Mouse (Mus musculus) inflammation-experienced regulatory T-cells, adult 6 months (primary cell): ENCODE measurements at regions not wholly inside any gene's neighbourhood (a gene's known extent, or its start where the extent isn't known, plus 50 kb on each side); places are given as distances from the start of the nearest gene placed in this dataset.

ENCODE experiments used
- ATAC-seq: one replicate; pipeline ENCODE4 v1.8.0; 2017

DNA sequence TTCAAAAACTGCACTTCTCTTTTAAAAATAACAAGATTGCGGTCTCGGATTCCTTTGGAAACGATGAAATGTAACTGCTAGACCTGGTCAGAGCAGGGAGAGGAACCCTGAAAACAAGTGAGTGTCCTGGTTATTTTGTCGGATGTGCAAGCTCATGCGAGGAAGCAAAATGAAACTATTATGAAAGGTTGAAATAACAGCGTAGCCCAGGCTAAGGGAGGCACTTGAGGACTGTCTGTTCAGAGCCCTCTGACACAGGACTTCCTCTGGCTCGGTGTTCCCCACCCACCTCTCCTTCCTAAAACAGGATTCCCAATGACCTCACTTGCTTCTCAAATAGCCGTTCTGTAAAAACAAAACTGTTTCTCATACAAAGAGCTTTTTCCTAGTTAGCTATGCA is 51.3 kb upstream of the S1pr1 start:
- no peak for ATAC-seq

DNA sequence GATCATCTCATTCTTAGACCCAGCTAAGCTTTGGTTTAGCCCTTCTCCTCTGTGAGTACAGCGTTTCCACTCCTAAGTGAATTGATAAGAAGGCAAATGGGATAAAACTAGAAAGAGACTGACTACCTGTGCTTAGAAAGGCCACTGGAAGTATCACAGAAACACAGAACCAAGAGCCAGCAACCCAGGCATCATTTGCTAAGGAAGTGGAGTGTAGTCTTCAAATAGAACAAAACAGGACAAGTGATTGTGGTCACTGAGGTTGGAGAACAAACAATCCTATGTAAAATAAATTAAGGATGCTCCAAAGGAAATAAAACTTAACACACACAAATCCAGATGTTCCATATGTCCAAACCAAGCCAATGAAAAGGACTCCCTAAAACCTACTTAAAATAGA is 53.4 kb upstream of the S1pr1 start:
- ATAC-seq: no peak

GRCm38 (mm10) chr3:115768761-115769530 is 54.1 kb upstream of the S1pr1 start:
- ATAC-seq: no peak

- ATAC-seq: no peak
These were observed 57.8 kb upstream of the S1pr1 start for GRCm38 (mm10) chr3:115772676-115773075.

DNA sequence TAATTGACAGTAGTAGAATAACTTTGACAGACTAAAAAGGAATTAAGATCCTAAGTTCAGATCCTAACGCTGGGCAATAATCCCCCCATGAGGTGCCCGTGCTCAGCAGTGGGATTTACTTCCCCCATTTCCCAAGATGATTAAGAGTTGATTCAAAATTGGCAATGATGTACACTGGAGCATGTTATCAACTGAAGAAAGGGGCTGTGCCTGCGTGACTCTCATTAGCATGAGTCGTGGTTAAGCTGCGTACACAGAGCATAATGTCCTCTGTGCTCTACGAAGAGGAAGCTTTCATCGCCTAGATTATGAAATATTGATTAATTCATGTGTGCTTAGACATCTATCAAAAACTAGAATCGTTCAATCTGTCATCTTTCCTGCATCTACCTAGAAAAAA is 59.4 kb upstream of the S1pr1 start:
- ATAC-seq: no peak

- no peak for ATAC-seq
These were observed 59.9 kb upstream of the S1pr1 start for GRCm38 (mm10) chr3:115774723-115775122.

- ATAC-seq: no peak
These were observed 64.4 kb upstream of the S1pr1 start for GRCm38 (mm10) chr3:115779144-115779890.

DNA sequence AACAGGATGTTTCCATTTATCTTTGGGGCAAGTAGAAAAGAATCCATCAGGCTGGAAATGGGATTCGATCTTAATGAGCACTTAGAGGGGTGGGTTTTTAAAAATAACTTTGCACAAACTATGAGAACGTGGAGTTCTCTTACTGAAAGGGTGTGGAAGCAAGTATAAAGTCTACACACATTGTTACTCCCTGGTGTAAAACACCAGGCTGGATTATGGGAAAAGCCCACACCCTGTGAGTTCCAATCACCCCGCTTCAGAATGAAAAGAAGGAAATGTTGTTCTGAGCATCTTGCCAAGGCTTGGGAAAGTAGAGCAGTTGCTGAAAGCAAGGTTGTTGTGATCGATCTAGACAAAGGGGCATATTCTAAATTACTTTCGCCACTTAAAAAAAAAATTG is 65.0 kb upstream of the S1pr1 start:
- ATAC-seq: no peak

- no peak for ATAC-seq
These were observed 67.9 kb upstream of the S1pr1 start for GRCm38 (mm10) chr3:115782726-115783125.

- no peak for ATAC-seq
These were observed 72.5 kb upstream of the S1pr1 start for GRCm38 (mm10) chr3:115787360-115787759.

DNA sequence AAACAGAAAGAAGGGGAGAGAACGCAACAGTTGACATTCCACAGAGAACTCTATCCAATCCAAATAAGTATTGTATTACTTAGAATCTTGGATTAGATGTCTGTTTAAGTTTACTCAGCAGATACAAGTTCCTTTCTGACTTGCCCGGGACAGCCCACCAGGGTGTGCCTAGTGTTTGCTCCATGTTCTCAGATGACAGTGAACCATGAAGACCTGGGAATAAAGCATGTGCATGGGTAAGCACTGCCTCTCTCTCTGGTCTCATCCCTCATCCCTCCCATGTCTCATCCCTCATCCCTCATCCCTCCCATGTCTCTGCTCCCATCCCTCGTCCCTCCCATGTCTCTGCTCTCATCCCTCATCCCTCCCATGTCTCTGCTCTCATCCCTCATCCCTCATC is 73.7 kb upstream of the S1pr1 start:
- ATAC-seq: no peak

DNA sequence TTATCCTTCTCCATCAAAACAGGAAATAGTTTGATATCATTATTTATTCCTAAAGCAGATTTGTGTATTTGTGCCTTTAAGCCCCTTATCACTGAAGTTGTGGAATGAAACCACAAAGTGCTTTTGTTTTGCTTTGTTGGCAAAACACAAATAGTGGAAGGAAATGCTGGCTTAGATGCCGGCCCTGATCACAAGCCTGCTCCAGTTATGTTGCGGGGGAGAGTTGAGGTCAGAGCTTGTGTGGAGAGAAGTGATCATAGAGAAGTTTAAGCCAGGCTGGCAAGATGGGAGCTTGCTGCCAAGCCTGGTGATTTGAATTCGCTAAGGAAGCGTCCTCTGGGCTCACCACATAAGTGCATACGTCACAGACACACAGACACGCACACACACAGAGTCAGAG is 74.2 kb upstream of the S1pr1 start:
- ATAC-seq: no peak

DNA sequence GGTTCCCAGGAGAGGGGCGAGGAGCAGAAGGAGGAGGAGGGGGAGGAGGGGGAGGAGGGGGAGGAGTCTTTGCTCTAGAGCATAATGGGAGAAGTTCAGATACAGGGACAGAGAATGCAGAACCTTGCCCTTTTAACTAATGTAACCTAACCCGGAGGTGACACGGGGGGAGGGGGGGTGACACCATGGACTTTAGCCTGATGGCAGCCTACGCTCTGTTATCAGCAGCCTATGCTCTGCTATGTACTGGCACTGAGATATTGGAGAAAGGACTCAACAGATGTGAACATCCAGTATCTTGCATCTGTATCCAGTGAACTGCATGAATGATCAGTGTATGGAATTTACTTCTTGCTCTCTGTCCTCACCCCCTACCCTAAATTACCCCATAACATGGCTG is 77.7 kb upstream of the S1pr1 start:
- ATAC-seq: no peak

DNA sequence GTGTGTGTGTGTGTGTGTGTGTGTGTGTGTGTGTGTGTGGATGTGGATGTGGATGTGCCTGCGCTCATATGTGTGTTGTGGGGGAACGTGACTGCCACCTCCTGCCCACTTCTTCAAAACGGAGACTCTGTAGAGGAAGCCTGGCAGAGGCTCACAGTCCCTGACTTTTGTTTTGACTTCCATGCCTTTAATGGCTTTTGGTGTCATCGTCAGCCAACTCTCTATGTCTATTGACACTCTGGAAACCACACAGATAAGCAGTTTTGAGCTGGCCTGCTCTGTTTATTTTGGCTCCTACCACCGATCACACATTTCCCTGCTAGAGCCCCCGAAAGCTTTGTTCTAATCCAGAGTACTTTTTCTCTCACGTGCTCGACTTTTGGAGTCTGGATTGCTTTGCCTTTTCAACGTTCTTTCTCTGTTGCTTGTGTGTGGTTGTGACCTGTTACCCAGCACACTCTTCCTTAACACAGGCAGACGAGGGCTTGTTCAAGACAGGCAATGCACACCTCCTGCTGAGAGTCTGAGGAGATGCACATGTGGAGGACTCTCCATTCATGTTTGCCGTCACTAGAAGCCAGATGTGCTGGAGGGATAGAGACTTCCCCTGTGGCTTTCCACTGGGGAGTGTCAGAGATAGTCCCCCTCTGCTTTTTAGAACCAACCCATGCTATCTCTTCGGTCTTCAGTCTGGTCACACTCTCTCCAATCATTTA is 78.6 kb upstream of the S1pr1 start:
- ATAC-seq: peak; percentile 92

- ATAC-seq: peak; percentile 73
These were observed 84.5 kb upstream of the S1pr1 start for GRCm38 (mm10) chr3:115799326-115799725.

DNA sequence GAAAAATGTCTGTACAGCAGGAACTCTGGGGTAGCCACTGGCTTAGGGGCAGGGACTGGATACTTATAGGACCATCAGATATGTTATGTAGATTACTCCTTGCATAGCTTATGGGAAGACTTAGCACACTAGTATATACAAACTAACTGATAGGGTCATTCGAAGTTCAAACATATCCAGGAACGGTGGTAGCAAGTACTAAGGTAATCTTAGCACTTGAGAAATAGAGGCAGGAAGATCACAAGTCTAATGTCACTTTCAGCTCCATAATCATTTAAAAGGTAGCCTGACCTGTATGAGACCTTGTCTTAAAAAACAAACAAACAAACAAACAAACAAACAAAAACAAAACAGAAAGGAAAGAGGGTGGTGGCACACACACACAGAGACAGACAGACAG is 85.1 kb upstream of the S1pr1 start:
- ATAC-seq: no peak

- ATAC-seq: peak; percentile 19
These were observed 86.0 kb upstream of the S1pr1 start for GRCm38 (mm10) chr3:115800873-115801272.

- ATAC-seq: peak; percentile 57
These were observed 85.9 kb upstream of the Dph5 start for GRCm38 (mm10) chr3:115801581-115802200.

- ATAC-seq: peak; percentile 22
These were observed 83.0 kb upstream of the Dph5 start for GRCm38 (mm10) chr3:115804616-115805015.

- ATAC-seq: no peak
These were observed 80.6 kb upstream of the Dph5 start for GRCm38 (mm10) chr3:115807032-115807431.

DNA sequence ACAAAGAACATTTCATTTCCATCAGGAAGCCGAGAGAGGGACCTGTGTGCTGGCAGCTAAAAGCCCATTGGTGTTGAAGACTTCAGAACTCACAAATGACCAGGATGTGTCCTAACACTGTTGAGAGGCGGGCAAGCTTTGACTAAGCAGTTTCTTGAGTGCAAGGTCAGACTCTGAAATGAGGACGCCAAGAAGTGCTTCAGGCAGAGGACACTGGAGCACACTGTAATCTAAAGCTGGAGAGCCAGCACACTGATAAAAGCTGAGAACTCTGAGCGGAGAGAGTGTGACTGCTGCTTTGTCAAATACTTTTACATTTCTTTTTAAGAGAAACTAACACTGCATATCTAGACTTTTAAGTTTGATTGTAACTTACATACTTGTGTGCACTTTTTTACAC is 72.5 kb upstream of the Dph5 start:
- ATAC-seq: peak; percentile 11

DNA sequence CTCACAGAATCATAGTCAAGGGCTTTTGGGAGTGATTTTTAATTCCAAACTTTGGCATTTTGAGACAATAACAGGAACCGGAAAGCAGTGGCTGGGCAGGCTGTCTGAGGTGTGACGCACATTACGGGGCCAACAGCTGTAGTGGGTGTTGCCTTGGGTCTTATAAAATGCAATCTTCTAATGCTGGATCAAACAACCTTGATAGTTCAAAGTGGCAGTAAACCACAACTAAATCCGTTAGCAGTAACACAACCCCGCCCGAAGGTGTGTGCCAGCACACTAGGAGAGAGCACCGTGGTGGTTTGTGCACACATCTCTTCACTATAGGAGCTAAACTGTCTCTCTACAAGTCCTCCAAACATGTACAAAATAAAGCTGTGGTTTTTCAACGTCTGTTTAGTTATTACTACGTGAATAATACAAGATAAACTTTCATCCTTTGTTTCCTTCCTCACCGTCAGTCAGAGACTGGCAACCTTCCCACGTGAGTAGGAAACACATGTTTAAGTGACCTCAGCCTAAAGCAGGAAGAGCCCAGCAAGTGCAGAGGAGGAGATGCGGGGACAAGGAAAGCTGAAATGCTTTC is 72.0 kb upstream of the Dph5 start:
- peak; percentile 92 for ATAC-seq
